Mouse (Mus musculus) T-helper 2 cell (primary cell): ENCODE measurements around the gene Lrrc74b.
"Not testable (repeated sequence)": the region's sequence is repeated elsewhere in the genome, so short reads cannot be mapped to it uniquely, and the experiment has no call there.

Source experiments
- in situ Hi-C: fragments of 300-600 bp; cut with MboI, MseI; formaldehyde crosslinking; loops from one replicate; pipeline ENCODE4 v1.15.1; 2025; ENCODE audit warnings: high pct_unique_total_duplicates

Lrrc74b gene

GRCm38 (mm10) chr16:17553910-17554685 is 6.9 kb downstream of the Lrrc74b start:
- in situ Hi-C loops, result no loop called here

GRCm38 (mm10) chr16:17552837-17553236 is 8.2 kb downstream of the Lrrc74b start:
- in situ Hi-C loops, result no loop called here

- in situ Hi-C loops, result no loop called here
These were observed 18.4 kb downstream of the Lrrc74b start for GRCm38 (mm10) chr16:17542632-17543031.

- in situ Hi-C loops, result no loop called here
These were observed 24.5 kb downstream of the Lrrc74b start for GRCm38 (mm10) chr16:17536584-17536983.

- in situ Hi-C loops, result no loop called here
These were observed 28.2 kb downstream of the Lrrc74b start for GRCm38 (mm10) chr16:17532676-17533329.

- in situ Hi-C loops, result no loop called here
These were observed 28.8 kb downstream of the Lrrc74b start for GRCm38 (mm10) chr16:17532271-17532670.

GRCm38 (mm10) chr16:17530640-17531288 is 30.3 kb downstream of the Lrrc74b start, which contains the start of gene Thap7:
Thap7 (minus strand) TSS chr16:17531136.
- in situ Hi-C loops, result no loop called here

- in situ Hi-C loops, result no loop called here
These were observed 31.0 kb downstream of the Lrrc74b start for GRCm38 (mm10) chr16:17529981-17530586.

- in situ Hi-C loops, result no loop called here
These were observed 32.8 kb downstream of the Lrrc74b start for GRCm38 (mm10) chr16:17528276-17528675.

- in situ Hi-C loops, result no loop called here
These were observed 33.4 kb downstream of the Lrrc74b start for GRCm38 (mm10) chr16:17527606-17528005.

- in situ Hi-C loops, result no loop called here
These were observed 34.8 kb downstream of the Lrrc74b start for GRCm38 (mm10) chr16:17526223-17526622.

- in situ Hi-C loops, result no loop called here
These were observed 35.5 kb downstream of the Lrrc74b start for GRCm38 (mm10) chr16:17525524-17525923.

GRCm38 (mm10) chr16:17524156-17524555 is 36.9 kb downstream of the Lrrc74b start:
- in situ Hi-C loops, result no loop called here

- in situ Hi-C loops, result no loop called here
These were observed 42.1 kb downstream of the Lrrc74b start for GRCm38 (mm10) chr16:17518910-17519309.

GRCm38 (mm10) chr16:17511431-17511830 is 49.6 kb downstream of the Lrrc74b start:
- in situ Hi-C loops, result loop anchor here (5.0 kb wide), 1 partner anchor 51 kb away; the partner anchor contains the start of genes Lrrc74b and P2rx6

GRCm38 (mm10) chr16:17510686-17511085 is 50.4 kb downstream of the Lrrc74b start:
- in situ Hi-C loops, result loop anchor here (5.0 kb wide), 1 partner anchor 52 kb away; the partner anchor contains the start of genes Lrrc74b and P2rx6

GRCm38 (mm10) chr16:17510143-17510542 is 50.9 kb downstream of the Lrrc74b start:
- in situ Hi-C loops, result loop anchor here (5.0 kb wide), 1 partner anchor 52 kb away; the partner anchor contains the start of genes Lrrc74b and P2rx6

GRCm38 (mm10) chr16:17509240-17509597 is 51.8 kb downstream of the Lrrc74b start:
- in situ Hi-C loops, result no loop called here

- in situ Hi-C loops, result no loop called here
These were observed 52.4 kb downstream of the Lrrc74b start, which contains the start of gene Lztr1 for GRCm38 (mm10) chr16:17508546-17509239. Lztr1 (plus strand) TSS chr16:17508688.

GRCm38 (mm10) chr16:17508031-17508430 is 53.0 kb downstream of the Lrrc74b start:
- in situ Hi-C loops, result not testable (repeated sequence)

- in situ Hi-C loops, result no loop called here
These were observed 54.0 kb downstream of the Lrrc74b start for GRCm38 (mm10) chr16:17507018-17507552.
